Mouse (Mus musculus): ENCODE measurements at regions not wholly inside any gene's neighbourhood (a gene's known extent, or its start where the extent isn't known, plus 50 kb on each side); places are given as distances from the start of the nearest gene placed in this dataset.

GRCm38 (mm10) chr15:13859193-13859592 lies 685.7 kb upstream of the Cdh6 start:
- ATAC-seq (ENCODE audit: low read depth), result no peak
- no peak overlapping the region for H3K4me3 ChIP-seq (ENCODE audit: low read depth, low read length)
- no peaks in the 10 kb centered on the region for H3K27me3 ChIP-seq (replicated peaks; ENCODE audit: control insufficient read depth, insufficient read depth, low read length)
- H3K36me3 ChIP-seq (ENCODE audit: control insufficient read depth, insufficient read depth, low read length), result no peaks in the 10 kb centered on the region
- H3K9ac ChIP-seq (ENCODE audit: low read depth, low read length), result no peak overlapping the region
- DNase-seq (ENCODE audit: low spot score), result peak; percentile 9
- H3K27ac ChIP-seq (replicated peaks; ENCODE audit: low read depth, low read length), result no peak overlapping the region
- WGBS, result 72% methylated on average over 1 of the region's 1 CpGs
- H3K4me2 ChIP-seq (ENCODE audit: low read depth, low read length), result no peak overlapping the region
- H3K4me1 ChIP-seq (ENCODE audit: control insufficient read depth, insufficient read depth, low read length), result no peaks in the 10 kb centered on the region
- H3K9me3 ChIP-seq (ENCODE audit: control insufficient read depth, low read length), result no peaks in the 10 kb centered on the region

- DNase-seq (ENCODE audit: low spot score) (peak; percentile 23), ATAC-seq (ENCODE audit: low read depth) (no peak)
- H3K36me3 ChIP-seq (ENCODE audit: control insufficient read depth, insufficient read depth, low read length), result no peaks in the 10 kb centered on the region
- H3K9me3 ChIP-seq (ENCODE audit: control insufficient read depth, low read length), result no peaks in the 10 kb centered on the region
- no peak overlapping the region for H3K4me3 ChIP-seq (ENCODE audit: low read depth, low read length)
- no peak overlapping the region for H3K9ac ChIP-seq (ENCODE audit: low read depth, low read length)
- H3K4me2 ChIP-seq (ENCODE audit: low read depth, low read length), result no peak overlapping the region
- 51% methylated on average over 8 of the region's 8 CpGs for WGBS
- H3K4me1 ChIP-seq (ENCODE audit: control insufficient read depth, insufficient read depth, low read length), result no peaks in the 10 kb centered on the region
- H3K27me3 ChIP-seq (replicated peaks; ENCODE audit: control insufficient read depth, insufficient read depth, low read length), result no peaks in the 10 kb centered on the region
- no peak overlapping the region for H3K27ac ChIP-seq (replicated peaks; ENCODE audit: low read depth, low read length)
Observed at GRCm38 (mm10) chr15:13854095-13854836, 680.8 kb upstream of the Cdh6 start.
